Mouse (Mus musculus) embryonic facial prominence, embryonic 11.5 days (tissue): Measurements from ENCODE around the gene Ms4a12. TPM values are rescaled to one million over a fixed set of nuclear protein-coding genes. Genes with fewer than 3 reads are reported as not detected.

Source experiments
- ATAC-seq: fragments of 200-750 bp; cut with Nextera tagmentation; replicated peaks from 2 replicates; pipeline ENCODE4 v1.8.0; 2017; ENCODE audit warnings: low read depth; ENCODE audit not compliant: insufficient number of reproducible peaks, low FRiP score, low TSS enrichment
- DNase-seq: peaks from one replicate; pipeline ENCODE4 v3.0.0-alpha.2; 2015; ENCODE audit warnings: low spot score
- H3K27ac ChIP-seq: fragments of 300-500 bp; sonication (generic); replicated peaks from 2 replicates; pipeline ENCODE4 v1.5.1; 2014; ENCODE audit warnings: mild to moderate bottlenecking, low read depth, low read length, control low read depth
- H3K27me3 ChIP-seq: fragments of 300-500 bp; sonication (generic); 2 replicates; pipeline ENCODE4 v1.6.1; 2014; ENCODE audit warnings: mild to moderate bottlenecking, low read length, moderate library complexity, mixed read lengths; ENCODE audit not compliant: control insufficient read depth, insufficient read depth
- H3K36me3 ChIP-seq: fragments of 300-500 bp; sonication (generic); replicated peaks from 2 replicates; pipeline ENCODE4 v1.6.1; 2014; ENCODE audit warnings: low read depth, mild to moderate bottlenecking, low read length, moderate library complexity, mixed read lengths; ENCODE audit not compliant: control insufficient read depth, insufficient read depth
- H3K4me1 ChIP-seq: fragments of 300-500 bp; sonication (generic); 2 replicates; pipeline ENCODE4 v1.6.1; 2014; ENCODE audit warnings: low read length, mixed read lengths; ENCODE audit not compliant: control insufficient read depth, insufficient read depth
- H3K4me2 ChIP-seq: fragments of 300-500 bp; sonication (generic); 2 replicates; pipeline ENCODE4 v1.6.1; 2014; ENCODE audit warnings: low read depth, mild to moderate bottlenecking, control low read depth, low read length, moderate library complexity
- H3K4me3 ChIP-seq: fragments of 300-500 bp; sonication (generic); 2 replicates; pipeline ENCODE4 v1.5.1; 2014; ENCODE audit warnings: low read depth, low read length, control low read depth
- H3K9ac ChIP-seq: fragments of 300-500 bp; sonication (generic); replicated peaks from 2 replicates; pipeline ENCODE4 v1.6.1; 2014; ENCODE audit warnings: mild to moderate bottlenecking, control low read depth, low read length
- H3K9me3 ChIP-seq: fragments of 300-500 bp; sonication (generic); replicated peaks from 2 replicates; pipeline ENCODE4 v1.6.1; 2016; ENCODE audit warnings: mild to moderate bottlenecking, low read length, inconsistent platforms, mixed read lengths; ENCODE audit not compliant: control insufficient read depth
- WGBS: fragments of 180-500 bp; shearing (Covaris S2); extraction: QIAGEN DNeasy Blood & Tissue Kit; methylation state at CpG from one replicate; pipeline ENCODE4 v1.1.7; 2014; 5-methylcytosine and 5-hydroxymethylcytosine counted together
- polyA plus RNA-seq: library from polyadenylated mRNA; unstranded; fragments of >200 nt; fragmentation: Nextera tagmentation; extraction: Ambion mirVana; gene quantifications from 2 replicates; pipeline ENCODE4 v1.2.1, GENCODE M21; 2014

The Ms4a12 gene
- polyA plus RNA-seq, 1 experiment from 2014 or later, result not detected

DNA sequence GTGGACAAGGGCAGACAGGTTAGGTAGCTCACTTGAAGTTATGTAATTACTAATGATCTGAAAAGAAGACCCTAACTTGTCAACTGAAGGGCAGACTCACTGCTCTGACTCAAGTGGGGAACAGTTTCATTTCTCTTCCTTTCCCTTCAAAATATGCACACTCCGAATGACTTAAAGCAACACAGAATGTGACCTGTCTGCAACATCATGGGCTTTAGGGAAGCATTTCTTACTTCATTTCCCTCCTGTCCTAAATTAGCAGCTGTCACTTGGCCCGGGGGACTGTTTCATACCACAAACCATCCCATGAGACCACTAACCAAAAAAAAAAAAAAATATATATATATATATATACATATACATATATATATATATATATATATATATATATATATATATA lies 29.3 kb upstream of the Ms4a12 start:
- H3K9ac ChIP-seq, result no peak overlapping the region
- no peak overlapping the region for H3K4me3 ChIP-seq
- no peaks in the 10 kb centered on the region for H3K4me1 ChIP-seq
- no peak for ATAC-seq
- no peaks in the 10 kb centered on the region for H3K9me3 ChIP-seq
- no peak overlapping the region for H3K27ac ChIP-seq
- H3K36me3 ChIP-seq, result no peaks in the 10 kb centered on the region
- no peak overlapping the region for H3K4me2 ChIP-seq
- DNase-seq, result no peak
- WGBS, result 85% methylated on average over 2 of the region's 2 CpGs
- H3K27me3 ChIP-seq, result no peaks in the 10 kb centered on the region

DNA sequence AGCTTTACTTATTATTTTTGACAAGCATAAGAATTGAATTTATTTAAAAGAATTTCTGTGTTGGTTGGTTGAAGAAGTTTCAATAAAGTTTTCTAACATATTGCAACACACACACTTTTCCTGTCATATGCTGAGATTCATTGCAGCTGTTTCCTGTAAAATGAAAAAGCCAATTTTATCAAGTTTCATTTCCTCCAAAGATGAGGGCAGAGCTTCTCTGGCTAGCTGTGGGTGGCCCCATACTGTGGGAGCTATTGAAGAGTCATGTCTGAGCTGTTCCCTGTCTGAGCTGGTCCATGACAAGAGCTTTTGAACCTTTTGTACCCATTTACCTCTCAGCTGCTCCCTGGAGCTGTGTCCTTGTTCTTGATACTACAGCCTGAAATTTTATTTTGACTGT lies 12.0 kb upstream of the Ms4a12 start:
- Histone ChIP-seq H3K27me3 (no peaks in the 10 kb centered on the region), H3K4me1 (no peaks in the 10 kb centered on the region), H3K27ac (no peak overlapping the region), H3K9ac (no peak overlapping the region), H3K4me2 (no peak overlapping the region), H3K9me3 (no peaks in the 10 kb centered on the region), H3K36me3 (no peaks in the 10 kb centered on the region), H3K4me3 (no peak overlapping the region)
- ATAC-seq (no peak), DNase-seq (no peak)

DNA sequence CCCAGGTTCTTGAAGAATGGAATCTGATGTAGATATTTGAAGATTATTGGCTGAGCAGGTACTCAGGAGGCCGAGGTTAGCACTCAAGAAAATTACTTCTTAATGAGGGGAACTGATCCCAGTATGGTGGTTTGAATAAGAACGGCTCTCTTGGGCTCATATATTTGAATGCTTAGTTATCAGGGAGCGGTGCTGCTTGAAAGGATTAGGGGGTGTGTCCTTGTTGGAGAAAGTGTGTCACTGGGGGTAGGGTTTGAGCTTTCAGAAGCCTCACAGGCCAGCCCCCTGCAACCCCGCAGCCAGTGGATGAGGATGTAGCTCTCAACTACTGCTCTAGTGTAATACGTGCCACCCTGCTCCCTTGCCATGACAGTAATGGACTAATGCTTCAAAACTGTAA lies 10.3 kb upstream of the Ms4a12 start:
- no peak overlapping the region for H3K4me2 ChIP-seq
- H3K27ac ChIP-seq, result no peak overlapping the region
- no peak for ATAC-seq
- no peaks in the 10 kb centered on the region for H3K36me3 ChIP-seq
- H3K4me3 ChIP-seq, result no peak overlapping the region
- H3K27me3 ChIP-seq, result no peaks in the 10 kb centered on the region
- no peaks in the 10 kb centered on the region for H3K4me1 ChIP-seq
- no peaks in the 10 kb centered on the region for H3K9me3 ChIP-seq
- no peak overlapping the region for H3K9ac ChIP-seq
- 61% methylated on average over 5 of the region's 5 CpGs for WGBS
- no peak for DNase-seq

DNA sequence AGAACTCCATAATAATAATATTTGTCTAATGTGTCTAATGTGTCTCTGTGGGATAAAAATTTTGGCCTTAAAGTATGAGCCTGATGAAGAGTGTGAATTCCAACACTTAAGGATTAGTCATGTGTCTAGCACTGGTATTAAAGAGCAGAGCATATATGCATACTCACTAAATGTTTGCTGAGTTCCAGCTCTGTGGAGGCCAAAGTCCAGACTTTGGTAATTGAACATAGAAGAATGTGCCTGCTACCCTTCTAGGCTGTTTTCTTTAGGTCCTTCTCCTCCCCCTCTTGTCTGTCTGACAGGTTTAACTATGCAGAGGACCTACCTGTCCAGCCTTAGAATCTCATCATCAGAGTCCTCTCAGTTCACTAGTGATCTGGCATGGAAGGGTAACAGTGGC lies 3.6 kb upstream of the Ms4a12 start:
- DNase-seq (no peak), ATAC-seq (no peak)
- no peaks in the 10 kb centered on the region for H3K27me3 ChIP-seq
- H3K4me1 ChIP-seq, result no peaks in the 10 kb centered on the region
- no peak overlapping the region for H3K27ac ChIP-seq
- no peak overlapping the region for H3K9ac ChIP-seq
- H3K4me2 ChIP-seq, result no peak overlapping the region
- no peak overlapping the region for H3K4me3 ChIP-seq
- H3K9me3 ChIP-seq, result no peaks in the 10 kb centered on the region
- H3K36me3 ChIP-seq, result no peaks in the 10 kb centered on the region

DNA sequence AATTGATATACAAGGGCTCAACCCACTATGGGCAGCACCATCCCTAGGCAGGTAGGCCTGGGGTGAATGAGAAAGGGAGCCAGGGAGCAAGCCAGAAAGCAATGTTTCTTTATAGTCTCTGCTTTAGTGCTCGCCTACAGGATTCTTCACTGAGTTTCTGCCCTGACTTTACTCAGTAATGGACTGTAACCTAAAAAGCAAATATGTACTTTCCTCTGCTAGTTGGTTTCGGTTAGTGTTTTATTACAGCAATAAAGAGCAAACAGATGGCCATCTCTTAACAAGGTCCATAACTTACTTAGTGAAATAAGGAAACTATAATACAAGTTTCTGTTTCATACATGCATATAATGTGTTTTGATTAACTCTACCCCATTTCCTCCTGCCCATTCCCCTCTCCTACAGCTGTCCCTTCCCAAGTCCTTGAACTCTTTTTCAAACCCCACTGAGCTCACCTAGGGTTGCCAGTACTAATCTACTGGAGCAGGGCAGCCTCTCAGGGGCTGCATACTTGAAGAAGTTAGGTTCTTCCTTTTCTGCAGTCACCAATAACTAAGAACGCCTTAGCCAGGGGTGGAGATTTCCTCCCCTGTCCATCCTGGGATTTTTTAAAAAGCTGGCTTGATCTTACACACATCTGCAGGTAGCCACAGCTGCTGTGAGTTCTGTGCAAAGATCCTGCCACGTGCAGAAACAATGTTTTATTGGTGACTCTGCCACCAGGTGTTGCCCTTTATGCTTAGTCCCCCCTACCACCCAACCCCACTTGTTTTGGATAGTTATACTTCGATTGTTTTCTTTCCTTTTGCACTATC lies 2.9 kb upstream of the Ms4a12 start:
- Histone ChIP-seq H3K4me3 (no peak overlapping the region), H3K36me3 (no peaks in the 10 kb centered on the region), H3K27ac (no peak overlapping the region), H3K9ac (no peak overlapping the region), H3K27me3 (no peaks in the 10 kb centered on the region), H3K9me3 (no peaks in the 10 kb centered on the region), H3K4me1 (no peaks in the 10 kb centered on the region), H3K4me2 (no peak overlapping the region)
- WGBS, result 70% methylated on average over 5 of the region's 5 CpGs
- DNase-seq (no peak), ATAC-seq (no peak)

DNA sequence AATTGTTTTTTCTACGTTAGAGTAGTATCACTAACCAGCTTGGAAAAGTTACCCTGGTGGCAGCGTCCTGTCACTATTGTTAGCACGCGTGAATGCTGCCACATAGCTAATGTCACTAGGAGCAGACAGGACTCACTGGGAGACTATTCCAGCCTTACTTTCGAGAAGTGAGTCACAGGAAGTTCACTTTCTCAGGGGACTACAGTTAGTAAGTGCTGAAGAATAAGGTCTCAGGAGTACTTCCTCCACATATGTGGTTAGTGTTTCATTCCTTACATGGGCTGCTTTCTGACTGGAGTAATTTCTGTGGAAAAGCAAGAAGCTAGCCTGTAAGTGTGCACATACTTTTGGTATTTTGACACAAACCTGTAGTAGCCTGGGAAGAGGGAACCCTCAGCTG lies 2.0 kb upstream of the Ms4a12 start:
- no peaks in the 10 kb centered on the region for H3K9me3 ChIP-seq
- no peaks in the 10 kb centered on the region for H3K27me3 ChIP-seq
- H3K36me3 ChIP-seq, result no peaks in the 10 kb centered on the region
- no peaks in the 10 kb centered on the region for H3K4me1 ChIP-seq
- no peak overlapping the region for H3K4me3 ChIP-seq
- 79% methylated on average over 5 of the region's 5 CpGs for WGBS
- no peak overlapping the region for H3K4me2 ChIP-seq
- ATAC-seq (no peak), DNase-seq (no peak)
- no peak overlapping the region for H3K9ac ChIP-seq
- no peak overlapping the region for H3K27ac ChIP-seq

DNA sequence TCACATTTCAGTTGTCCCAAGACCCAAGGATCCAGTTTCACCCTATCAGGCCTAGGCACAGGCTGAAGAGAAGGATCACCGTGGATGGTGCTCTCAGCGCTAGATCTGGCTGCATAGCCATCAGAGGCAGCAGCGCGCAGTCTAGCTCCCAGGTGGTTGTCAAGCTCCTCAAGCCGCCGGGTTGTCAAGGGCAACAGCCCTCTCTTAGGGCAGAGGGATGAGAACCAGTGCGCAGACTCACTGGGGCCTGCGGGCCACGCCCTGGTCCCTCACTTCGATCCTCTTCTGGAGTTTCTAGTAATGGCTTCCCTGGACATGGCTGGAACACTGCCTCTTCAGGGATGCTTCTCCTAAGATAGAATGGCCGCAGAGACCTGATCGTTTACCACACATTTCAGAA lies 35.7 kb downstream of the Ms4a12 start, which contains the start of gene Ms4a13:
Gene Ms4a13, minus strand, starts transcription at position 192 of the 400 bp plus-strand sequence.
- no peak for ATAC-seq
- Histone ChIP-seq H3K9me3 (no peaks in the 10 kb centered on the region), H3K27me3 (no peaks in the 10 kb centered on the region), H3K4me3 (no peak within 1 kb of the TSS), H3K27ac (no peak within 1 kb of the TSS), H3K4me2 (no peak within 1 kb of the TSS), H3K9ac (no peak within 1 kb of the TSS), H3K4me1 (no peaks in the 10 kb centered on the region), H3K36me3 (no peaks in the 10 kb centered on the region)
- DNase-seq, result no peak
- WGBS, result 63% methylated on average over 12 of the region's 12 CpGs

DNA sequence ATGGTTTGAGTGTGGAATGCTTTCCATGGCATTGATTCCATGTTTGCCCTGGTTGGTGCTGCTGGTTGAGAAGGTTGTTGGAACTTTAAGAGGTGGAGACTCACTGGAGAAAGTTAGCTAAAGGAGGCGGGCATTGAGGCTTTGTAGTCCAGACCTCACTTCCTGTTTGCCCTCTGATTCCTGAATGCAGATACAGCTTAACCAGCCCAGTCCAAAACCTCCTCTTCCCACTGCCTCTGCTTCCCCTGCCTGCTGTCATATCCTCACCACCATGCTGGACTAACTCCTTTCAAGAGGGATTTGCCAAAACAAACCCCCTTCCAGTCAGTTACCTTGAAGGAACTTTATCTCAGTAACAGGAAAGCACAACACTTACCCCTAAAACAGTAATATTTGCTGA lies 39.7 kb downstream of the Ms4a12 start:
- WGBS, result 76% methylated on average over 1 of the region's 1 CpGs
- H3K36me3 ChIP-seq, result no peaks in the 10 kb centered on the region
- no peak overlapping the region for H3K4me2 ChIP-seq
- no peak overlapping the region for H3K4me3 ChIP-seq
- ATAC-seq, result no peak
- H3K4me1 ChIP-seq, result no peaks in the 10 kb centered on the region
- no peak for DNase-seq
- H3K9me3 ChIP-seq, result no peaks in the 10 kb centered on the region
- H3K27ac ChIP-seq, result no peak overlapping the region
- no peak overlapping the region for H3K9ac ChIP-seq
- H3K27me3 ChIP-seq, result no peaks in the 10 kb centered on the region
